Mouse (Mus musculus) megakaryocyte progenitor cell, adult 5-6 weeks (primary cell): ENCODE data around the gene Relb. TPM values are rescaled to one million over a fixed set of nuclear protein-coding genes. Genes with fewer than 3 reads are reported as not detected.

Experiments
- ATAC-seq: replicated peaks from 2 replicates; pipeline ENCODE4 v1.8.0; 2016; ENCODE audit warnings: mild to moderate bottlenecking, moderate TSS enrichment, inconsistent platforms; ENCODE audit not compliant: poor library complexity
- total RNA-seq, 2 experiments: library from RNA; stranded (forward) in 1 of 2; stranded (reverse) in 1 of 2; fragments of 157-497, 149-512 nt in 1 of 2; fragments of 200-1000 nt in 1 of 2; gene quantifications; 2 replicates each; pipeline versions ENCODE4 v1.2.3 to v1.2.4; 2015 to 2017

The Relb gene
- total RNA-seq (2015): 0.22 TPM in 1 of 2 replicates, not detected in the other
- 0.74 and 2.5 TPM in 2 replicates for total RNA-seq (2017)

- peak; percentile 17 for ATAC-seq
Measured at GRCm38 (mm10) chr7:19629361-19629734, at the start of gene Relb. Relb (minus strand) TSS chr7:19629438.

- no peak for ATAC-seq
Measured at GRCm38 (mm10) chr7:19678901-19679300, 49.7 kb upstream of the Relb start.

GRCm38 (mm10) chr7:19677872-19678271, 48.6 kb upstream of the Relb start, which contains the start of gene Apoc2:
Apoc2 (minus strand) TSS chr7:19677941.
- no peak for ATAC-seq

GRCm38 (mm10) chr7:19676662-19677061, 47.4 kb upstream of the Relb start:
- ATAC-seq: no peak

GRCm38 (mm10) chr7:19675824-19676223, 46.6 kb upstream of the Relb start:
- ATAC-seq: peak; percentile 81

- ATAC-seq: no peak
Measured at GRCm38 (mm10) chr7:19673083-19673699, 44.0 kb upstream of the Relb start.

GRCm38 (mm10) chr7:19671511-19671910, 42.3 kb upstream of the Relb start:
- ATAC-seq: no peak

GRCm38 (mm10) chr7:19668947-19669721, 39.9 kb upstream of the Relb start:
- ATAC-seq: peak; percentile 60

GRCm38 (mm10) chr7:19667434-19667833, 38.2 kb upstream of the Relb start:
- ATAC-seq: no peak

- no peak for ATAC-seq
Measured at GRCm38 (mm10) chr7:19666750-19667149, 37.5 kb upstream of the Relb start.

GRCm38 (mm10) chr7:19664955-19665841, 36.0 kb upstream of the Relb start, which contains the start of gene Clptm1:
Clptm1 (minus strand) TSS chr7:19665033.
- peak; percentile 79 for ATAC-seq

- no peak for ATAC-seq
Measured at GRCm38 (mm10) chr7:19664455-19664954, 35.3 kb upstream of the Relb start.

GRCm38 (mm10) chr7:19663940-19664339, 34.7 kb upstream of the Relb start:
- no peak for ATAC-seq

- ATAC-seq: no peak
Measured at GRCm38 (mm10) chr7:19652614-19653013, 23.4 kb upstream of the Relb start.

GRCm38 (mm10) chr7:19651063-19651786, 22.0 kb upstream of the Relb start:
- ATAC-seq: 0 out of 2 replicates have a peak, but pooled peaks have one; percentile 20

GRCm38 (mm10) chr7:19641223-19641622, 12.0 kb upstream of the Relb start:
- ATAC-seq: no peak

- no peak for ATAC-seq
Measured at GRCm38 (mm10) chr7:19635074-19635827, 6.0 kb upstream of the Relb start.

GRCm38 (mm10) chr7:19634591-19634990, 5.4 kb upstream of the Relb start:
- ATAC-seq: no peak

GRCm38 (mm10) chr7:19633855-19634254, 4.6 kb upstream of the Relb start:
- ATAC-seq: no peak

GRCm38 (mm10) chr7:19633197-19633596, 4.0 kb upstream of the Relb start:
- ATAC-seq: no peak
